Mouse (Mus musculus) adrenal gland (tissue): ENCODE results near the gene Gm16427.
"Not testable (repeated sequence)": the region's sequence is repeated elsewhere in the genome, so short reads cannot be mapped to it uniquely, and the experiment has no call there.

Experiments used
- intact Hi-C: fragments of 180-260 bp; cut with DNase I; formaldehyde crosslinking; loops from one replicate; pipeline ENCODE4 v1.15.1; 2025
- long read RNA-seq, 2 experiments: library from polyadenylated mRNA; unstranded; transcript quantifications; one replicate each; pipeline ENCODE4 v2.0.0; 2020; ENCODE audit warnings: borderline replicate concordance in 1 of 2; ENCODE audit not compliant: insufficient replicate concordance in 1 of 2

Gm16427 gene
- long read RNA-seq, experiment 1: 0 reads
- long read RNA-seq, experiment 2: 0 reads

GRCm38 (mm10) chr5:93540100-93540499 is at the start of gene Gm16427:
TSS of gene Gm16427 (minus strand) at chr5:93540200.
- intact Hi-C loops: not testable (repeated sequence)
